Mouse (Mus musculus) liver, embryonic 14.5 days (tissue): Measurements from ENCODE around the gene Vmn1r176. TPM values are rescaled to one million over a fixed set of nuclear protein-coding genes. Genes with fewer than 3 reads are reported as not detected.
"Not testable (repeated sequence)": the region's sequence is repeated elsewhere in the genome, so short reads cannot be mapped to it uniquely, and the experiment has no call there.

ENCODE experiments used
- ATAC-seq: fragments of 200-750 bp; cut with Nextera tagmentation; 2 replicates; pipeline ENCODE4 v1.8.0; 2017; ENCODE audit warnings: moderate number of reproducible peaks, mild to moderate bottlenecking, moderate library complexity; ENCODE audit not compliant: insufficient read depth
- DNase-seq, 3 experiments: peaks; one replicate each; pipeline ENCODE4 v3.0.0-alpha.2; 2012 to 2013; ENCODE audit warnings: low read depth in 3 of 3, low spot score in 3 of 3
- H3K27ac ChIP-seq: fragments of 300-500 bp; sonication (generic); 2 replicates; pipeline ENCODE4 v1.5.1; 2014; ENCODE audit warnings: moderate library complexity, mild to moderate bottlenecking, control low read depth, inconsistent platforms
- H3K27me3 ChIP-seq: fragments of 300-500 bp; sonication (generic); 2 replicates; pipeline ENCODE4 v1.6.1; 2014; ENCODE audit warnings: mild to moderate bottlenecking, low read length, moderate library complexity; ENCODE audit not compliant: control insufficient read depth, insufficient read depth
- H3K36me3 ChIP-seq: fragments of 300-500 bp; sonication (generic); replicated peaks from 2 replicates; pipeline ENCODE4 v1.6.1; 2014; ENCODE audit warnings: low read depth; ENCODE audit not compliant: control insufficient read depth, insufficient read depth
- H3K4me1 ChIP-seq, 2 experiments: fragments of 200-500 bp in 1 of 2; fragments of 300-500 bp in 1 of 2; sonication (generic) in 1 of 2; replicated peaks; 2 replicates each; pipeline ENCODE4 v1.6.1; 2012 to 2014; ENCODE audit warnings: antibody characterized with exemption in 1 of 2, inconsistent platforms in 1 of 2, low read length in 1 of 2; ENCODE audit not compliant: control insufficient read depth in 2 of 2, insufficient read depth in 2 of 2
- H3K4me2 ChIP-seq: fragments of 300-500 bp; sonication (generic); 2 replicates; pipeline ENCODE4 v1.6.1; 2014; ENCODE audit warnings: low read depth, mild to moderate bottlenecking, control low read depth, moderate library complexity
- H3K4me3 ChIP-seq, 2 experiments: fragments of 200-500 bp in 1 of 2; fragments of 300-500 bp in 1 of 2; sonication (generic) in 1 of 2; 2 replicates each; pipeline ENCODE4 v1.5.1; 2012 to 2014; ENCODE audit warnings: low read depth in 2 of 2, low read length in 2 of 2, mild to moderate bottlenecking in 2 of 2, control low read depth in 1 of 2, inconsistent platforms in 1 of 2, moderate library complexity in 1 of 2; ENCODE audit not compliant: insufficient read depth in 1 of 2
- H3K9ac ChIP-seq: fragments of 300-500 bp; sonication (generic); replicated peaks from 2 replicates; pipeline ENCODE4 v1.6.1; 2014; ENCODE audit warnings: mild to moderate bottlenecking, control low read depth, moderate library complexity
- H3K9me3 ChIP-seq: fragments of 300-500 bp; sonication (generic); 2 replicates; pipeline ENCODE4 v1.6.1; 2016; ENCODE audit warnings: low read length, mixed read lengths; ENCODE audit not compliant: control insufficient read depth
- EP300 ChIP-seq: IDR thresholded peaks from 2 replicates; pipeline ENCODE4 v1.6.1; 2016; ENCODE audit warnings: antibody characterized with exemption, low read depth
- WGBS: fragments of 180-500 bp; shearing (Covaris S2); extraction: QIAGEN DNeasy Blood & Tissue Kit; methylation state at CpG from one replicate; pipeline ENCODE4 v1.1.7; 2014; ENCODE audit not compliant: insufficient replicate concordance; 5-methylcytosine and 5-hydroxymethylcytosine counted together
- polyA plus RNA-seq, 2 experiments: library from polyadenylated mRNA; depleted of rRNA in 1 of 2; stranded (reverse) in 1 of 2; unstranded in 1 of 2; fragments of >200 nt; fragmentation: Nextera tagmentation in 1 of 2; extraction: Ambion mirVana in 1 of 2; gene quantifications; 2 replicates each; pipeline versions ENCODE4 v1.2.1 to v1.2.3; 2012 to 2014

Gene Vmn1r176
- polyA plus RNA-seq (2012; rRNA removed) (not detected in 2 replicates), polyA plus RNA-seq (2014; fragmentation: Nextera tagmentation; extraction: Ambion mirVana) (not detected in 2 replicates)

- not testable (repeated sequence) for ATAC-seq, H3K36me3 ChIP-seq, H3K4me3 ChIP-seq, H3K9me3 ChIP-seq, H3K4me2 ChIP-seq, H3K9ac ChIP-seq, H3K27ac ChIP-seq, DNase-seq, H3K27me3 ChIP-seq, H3K4me1 ChIP-seq
- no CpG with 5 or more reads among the region's 1 CpGs for WGBS
These were observed at the start of gene Vmn1r176 for GRCm38 (mm10) chr7:23837272-23837671. Gene Vmn1r176 (minus strand): TSS chr7:23837372.

GRCm38 (mm10) chr7:23876918-23877317 lies 39.7 kb upstream of the Vmn1r176 start:
- H3K36me3 ChIP-seq, H3K27ac ChIP-seq, H3K4me1 ChIP-seq, DNase-seq, H3K27me3 ChIP-seq, ATAC-seq, H3K4me3 ChIP-seq, H3K9me3 ChIP-seq, H3K9ac ChIP-seq, H3K4me2 ChIP-seq: not testable (repeated sequence)
- WGBS: 38% methylated on average over 3 of the region's 4 CpGs

DNA sequence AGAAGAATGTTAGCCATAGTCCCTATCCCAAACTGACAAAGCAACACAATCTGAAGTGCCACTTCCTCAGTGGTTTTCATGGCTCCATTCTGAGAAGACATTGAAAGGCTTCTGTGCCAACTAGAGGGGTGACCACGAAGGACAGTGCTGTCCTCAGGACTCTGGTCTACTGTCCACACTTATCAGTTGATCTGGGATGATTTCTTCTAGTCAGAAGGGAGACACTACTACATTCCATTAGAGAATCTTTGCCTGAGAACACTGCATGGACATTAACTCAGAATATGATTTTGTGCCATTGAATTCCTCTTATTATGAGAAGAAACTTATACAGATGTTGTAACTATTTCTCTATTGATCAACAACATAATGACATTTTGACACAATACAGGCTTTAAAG lies 29.2 kb upstream of the Vmn1r176 start, which contains the start of gene Vmn1r177:
Vmn1r177 (minus strand) TSS at position 101 of the 400 bp plus-strand sequence.
- ATAC-seq: not testable (repeated sequence)

GRCm38 (mm10) chr7:23810543-23810942 lies 26.6 kb downstream of the Vmn1r176 start, which contains the start of gene Vmn1r175:
Gene Vmn1r175 (minus strand): TSS chr7:23810643.
- H3K36me3 ChIP-seq, H3K4me3 ChIP-seq, ATAC-seq, H3K27me3 ChIP-seq, DNase-seq, H3K4me1 ChIP-seq, H3K9me3 ChIP-seq, H3K27ac ChIP-seq, H3K4me2 ChIP-seq, H3K9ac ChIP-seq: not testable (repeated sequence)

More for the DNA sequence above, 29.2 kb upstream of the Vmn1r176 start, which contains the start of gene Vmn1r177:
- not testable (repeated sequence) for H3K9ac ChIP-seq, H3K27me3 ChIP-seq, H3K27ac ChIP-seq, H3K4me1 ChIP-seq, H3K4me2 ChIP-seq, H3K9me3 ChIP-seq, H3K36me3 ChIP-seq, H3K4me3 ChIP-seq, DNase-seq
- WGBS: 0% methylated on average over 1 of the region's 1 CpGs

DNA sequence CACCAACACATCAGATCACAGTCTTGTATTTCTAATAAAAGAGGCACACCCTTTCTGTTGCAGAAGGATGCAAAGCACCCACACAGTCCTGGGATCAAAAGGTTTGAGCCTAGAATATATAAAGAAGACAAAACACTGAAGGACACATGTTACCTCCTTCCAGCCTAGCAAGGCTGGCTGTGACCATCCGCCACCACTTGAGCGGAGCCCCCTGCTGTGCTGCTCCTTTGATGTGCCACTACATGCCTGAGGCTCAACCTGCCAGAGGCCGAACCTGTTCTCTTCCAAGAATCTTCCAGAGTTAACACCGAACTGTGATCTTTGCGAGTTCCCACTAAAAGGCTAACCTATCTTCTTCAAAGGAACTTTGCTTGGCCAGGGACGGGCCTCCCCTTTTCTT lies 52.6 kb downstream of the Vmn1r176 start:
- TF ChIP-seq EP300: no peak
- no peak for DNase-seq
- no peak overlapping the region for H3K9ac ChIP-seq
- 59% methylated on average over 6 of the region's 6 CpGs for WGBS
- H3K27me3 ChIP-seq: no peaks in the 10 kb centered on the region
- no peaks in the 10 kb centered on the region for H3K9me3 ChIP-seq
- no peak overlapping the region for H3K4me2 ChIP-seq
- no peak for ATAC-seq
- no peak overlapping the region for H3K4me3 ChIP-seq
- no peaks in the 10 kb centered on the region for H3K36me3 ChIP-seq
- H3K27ac ChIP-seq: no peak overlapping the region
- no peaks in the 10 kb centered on the region for H3K4me1 ChIP-seq

Other genes with a start within 250 kb of the Vmn1r176 start
- gene Vmn1r170, start 231.2 kb downstream of the Vmn1r176 start, polyA plus RNA-seq (2012; rRNA removed): not detected in 2 replicates
- gene Vmn1r170, start 231.2 kb downstream of the Vmn1r176 start, polyA plus RNA-seq (2014; fragmentation: Nextera tagmentation; extraction: Ambion mirVana): not detected in 2 replicates
- not detected in 2 replicates for gene Vmn1r171, start 206.7 kb downstream of the Vmn1r176 start, polyA plus RNA-seq (2012; rRNA removed)
- not detected in 2 replicates for gene Vmn1r171, start 206.7 kb downstream of the Vmn1r176 start, polyA plus RNA-seq (2014; fragmentation: Nextera tagmentation; extraction: Ambion mirVana)
- not detected in 2 replicates for gene Vmn1r172, start 179.1 kb downstream of the Vmn1r176 start, polyA plus RNA-seq (2012; rRNA removed)
- not detected in 2 replicates for gene Vmn1r172, start 179.1 kb downstream of the Vmn1r176 start, polyA plus RNA-seq (2014; fragmentation: Nextera tagmentation; extraction: Ambion mirVana)
- not detected in 2 replicates for gene Vmn1r173, start 136.7 kb downstream of the Vmn1r176 start, polyA plus RNA-seq (2012; rRNA removed)
- gene Vmn1r173, start 136.7 kb downstream of the Vmn1r176 start, polyA plus RNA-seq (2014; fragmentation: Nextera tagmentation; extraction: Ambion mirVana): not detected in 2 replicates
- gene Vmn1r174, start 85.1 kb downstream of the Vmn1r176 start, polyA plus RNA-seq (2012; rRNA removed): not detected in 2 replicates
- not detected in 2 replicates for gene Vmn1r174, start 85.1 kb downstream of the Vmn1r176 start, polyA plus RNA-seq (2014; fragmentation: Nextera tagmentation; extraction: Ambion mirVana)
- not detected in 2 replicates for gene Vmn1r175, start 26.7 kb downstream of the Vmn1r176 start, polyA plus RNA-seq (2012; rRNA removed)
- gene Vmn1r175, start 26.7 kb downstream of the Vmn1r176 start, polyA plus RNA-seq (2014; fragmentation: Nextera tagmentation; extraction: Ambion mirVana): not detected in 2 replicates
- gene Vmn1r177, start 29.1 kb upstream of the Vmn1r176 start, polyA plus RNA-seq (2012; rRNA removed): not detected in 2 replicates
- gene Vmn1r177, start 29.1 kb upstream of the Vmn1r176 start, polyA plus RNA-seq (2014; fragmentation: Nextera tagmentation; extraction: Ambion mirVana): not detected in 2 replicates
- not detected in 2 replicates for gene Vmn1r178, start 54.6 kb upstream of the Vmn1r176 start, polyA plus RNA-seq (2012; rRNA removed)
- gene Vmn1r178, start 54.6 kb upstream of the Vmn1r176 start, polyA plus RNA-seq (2014; fragmentation: Nextera tagmentation; extraction: Ambion mirVana): not detected in 2 replicates
- not detected in 2 replicates for gene Vmn1r179, start 89.6 kb upstream of the Vmn1r176 start, polyA plus RNA-seq (2012; rRNA removed)
- not detected in 2 replicates for gene Vmn1r179, start 89.6 kb upstream of the Vmn1r176 start, polyA plus RNA-seq (2014; fragmentation: Nextera tagmentation; extraction: Ambion mirVana)
- not detected in 2 replicates for gene Vmn1r180, start 113.3 kb upstream of the Vmn1r176 start, polyA plus RNA-seq (2012; rRNA removed)
- gene Vmn1r180, start 113.3 kb upstream of the Vmn1r176 start, polyA plus RNA-seq (2014; fragmentation: Nextera tagmentation; extraction: Ambion mirVana): not detected in 2 replicates
- not detected in 2 replicates for gene Vmn1r181, start 137.2 kb upstream of the Vmn1r176 start, polyA plus RNA-seq (2012; rRNA removed)
- not detected in 2 replicates for gene Vmn1r181, start 137.2 kb upstream of the Vmn1r176 start, polyA plus RNA-seq (2014; fragmentation: Nextera tagmentation; extraction: Ambion mirVana)
- gene V1rd19, start 164.3 kb upstream of the Vmn1r176 start, polyA plus RNA-seq (2012; rRNA removed): not detected in 2 replicates
- gene V1rd19, start 164.3 kb upstream of the Vmn1r176 start, polyA plus RNA-seq (2014; fragmentation: Nextera tagmentation; extraction: Ambion mirVana): not detected in 2 replicates
- gene Vmn1r183, start 215.9 kb upstream of the Vmn1r176 start, polyA plus RNA-seq (2012; rRNA removed): not detected in 2 replicates
- not detected in 2 replicates for gene Vmn1r183, start 215.9 kb upstream of the Vmn1r176 start, polyA plus RNA-seq (2014; fragmentation: Nextera tagmentation; extraction: Ambion mirVana)
- 7.7 and 9.3 TPM in 2 replicates for gene Zfp180, start 244.6 kb upstream of the Vmn1r176 start, polyA plus RNA-seq (2012; rRNA removed)
- 8.6 and 10.2 TPM in 2 replicates for gene Zfp180, start 244.6 kb upstream of the Vmn1r176 start, polyA plus RNA-seq (2014; fragmentation: Nextera tagmentation; extraction: Ambion mirVana)